Mouse (Mus musculus) E14TG2a.4 (cell line): ENCODE results near the gene Spns1.

Source experiments
- CTCF ChIP-seq: conservative IDR thresholded peaks from 2 replicates; pipeline ENCODE4 v1.5.1; 2014; ENCODE audit warnings: low read length
- NANOG ChIP-seq: IDR thresholded peaks from 2 replicates; pipeline ENCODE4 v1.6.1; 2014; ENCODE audit warnings: borderline replicate concordance, low read length, mixed read lengths

DNA sequence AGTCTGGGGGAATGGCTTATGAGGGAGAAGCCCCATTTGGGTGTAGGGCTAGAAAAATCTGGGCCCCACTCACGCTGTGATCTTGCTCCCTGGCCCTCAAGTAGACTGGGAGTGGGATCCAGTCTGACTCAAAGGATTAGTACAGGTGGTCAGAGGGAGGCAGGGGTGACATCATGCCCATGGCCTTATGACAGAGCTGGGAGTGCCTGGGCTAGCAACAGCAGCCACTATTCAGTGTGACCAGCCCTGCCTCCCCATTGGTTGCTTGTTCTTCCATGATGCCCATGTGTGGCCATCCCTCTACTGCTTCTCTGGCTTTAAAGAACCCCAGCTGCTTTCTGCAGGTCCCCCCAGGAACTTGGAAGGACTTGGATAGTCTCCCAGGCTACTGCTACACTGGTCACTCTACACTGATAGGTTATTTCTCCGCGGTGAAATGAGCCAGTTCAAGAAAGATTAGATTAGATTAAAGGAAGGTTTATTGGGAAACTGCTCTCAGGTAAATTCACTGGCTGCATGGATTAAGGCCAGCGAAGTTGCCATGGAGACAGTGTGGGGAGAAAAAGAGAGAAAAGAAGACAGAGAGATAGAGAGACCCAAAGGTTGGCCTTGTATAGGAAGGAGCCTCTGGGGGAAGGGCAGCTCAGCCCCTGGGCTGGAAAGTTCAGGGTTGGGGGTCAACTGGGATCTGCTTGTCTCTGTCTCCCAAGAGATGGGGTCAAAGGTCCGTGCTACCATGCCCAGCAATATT, 21.2 kb downstream of the Spns1 start:
- no peak for TF ChIP-seq CTCF
- no peak for TF ChIP-seq NANOG
